Comparison of ENCODE assay signal across 1 mouse cellular context in genomic region chr11:33938561-33939274, GRCm38 (mm10).
TF ChIP-seq lines count a peak whose summit lies in the region.

No protein-coding gene starts in this region.

TF ChIP-seq in MEL, 35 proteins besides CTCF, POLR2A, EP300 and RAD21 (continued from another document):
- TF ChIP-seq TBP (IDR thresholded peaks at IDR 0.05; ENCODE audit: low read depth, low read length) (peak; percentile 96), SIN3A (IDR thresholded peaks at IDR 0.05; ENCODE audit: low read length) (peak; percentile 94), BHLHE40 (IDR thresholded peaks at IDR 0.05; ENCODE audit: borderline replicate concordance, low read depth, low read length) (no peak), MAZ (IDR thresholded peaks at IDR 0.05; ENCODE audit: low read depth, low read length) (peak; percentile 88; the same call in 1 of the 2 replicates)
